In the genomic region with DNA sequence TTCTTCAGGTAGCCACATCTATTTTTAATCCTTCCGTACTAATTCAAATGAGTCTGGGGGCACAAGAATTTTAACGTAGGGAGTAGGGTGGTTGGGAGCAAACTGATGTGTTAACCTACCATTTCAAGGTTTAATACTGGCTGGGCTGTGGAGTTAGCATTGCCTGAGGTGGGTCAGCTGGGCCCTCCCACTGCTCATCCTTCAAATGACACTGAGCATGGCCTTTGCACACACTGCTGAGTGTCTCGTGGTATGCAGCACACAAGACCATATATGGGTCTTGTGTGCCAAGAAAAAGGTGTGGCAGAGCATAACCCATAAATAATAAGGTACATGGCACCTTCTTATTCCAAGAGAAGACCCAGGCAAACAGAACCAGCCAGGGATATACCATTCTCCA, we compare ENCODE assay signal across 35 mouse cellular contexts. TPM values are rescaled to one million over a fixed set of nuclear protein-coding genes. Genes with fewer than 3 reads are reported as not detected.
"Had no signal": no experiment of that assay in that cellular context is flagged by ENCODE, and none has a peak within 500 bp of the region (broad histone marks: within the 10 kb centered on the region; RNA-seq: fewer than 3 reads in every experiment).

No protein-coding gene starts in this region.

- ATAC-seq: hindbrain, embryonic 16.5 days; hindbrain, postnatal 0 days; inflammation-experienced regulatory T-cells, adult 6 months; intestine, embryonic 15.5 days; intestine, embryonic 16.5 days; intestine, postnatal 0 days had no signal

- H3K4me3 ChIP-seq: heart, embryonic 10.5 days; heart, embryonic 12.5 days; heart, embryonic 13.5 days; heart, embryonic 15.5 days; hindbrain, embryonic 10.5 days; hindbrain, embryonic 12.5 days; hindbrain, embryonic 13.5 days; hindbrain, embryonic 15.5 days; intestine, embryonic 15.5 days; layer of hippocampus, adult 2 months; left cerebral cortex, adult 2 months had no signal

- H3K27me3 ChIP-seq: heart, embryonic 12.5 days; heart, embryonic 13.5 days; heart, embryonic 15.5 days; hindbrain, embryonic 12.5 days; hindbrain, embryonic 13.5 days; hindbrain, embryonic 15.5 days; intestine, embryonic 15.5 days had no signal

- H3K36me3 ChIP-seq: heart, embryonic 10.5 days; heart, embryonic 12.5 days; heart, embryonic 13.5 days; heart, embryonic 15.5 days; hindbrain, embryonic 10.5 days; hindbrain, embryonic 12.5 days; hindbrain, embryonic 13.5 days; hindbrain, embryonic 15.5 days; intestine, embryonic 15.5 days had no signal

- H3K4me2 ChIP-seq: heart, embryonic 11.5 days; heart, embryonic 12.5 days; heart, embryonic 13.5 days; heart, embryonic 15.5 days; hindbrain, embryonic 12.5 days; hindbrain, embryonic 13.5 days; hindbrain, embryonic 14.5 days; hindbrain, embryonic 15.5 days; intestine, embryonic 15.5 days had no signal

- H3K27ac ChIP-seq: heart, embryonic 10.5 days; heart, embryonic 13.5 days; heart, embryonic 15.5 days; hindbrain, embryonic 10.5 days; hindbrain, embryonic 12.5 days; hindbrain, embryonic 13.5 days; hindbrain, embryonic 14.5 days; hindbrain, embryonic 15.5 days; hindbrain, postnatal 0 days; intestine, embryonic 15.5 days; kidney, postnatal 0 days; layer of hippocampus, adult 2 months; left cerebral cortex, adult 2 months had no signal

- H3K9ac ChIP-seq: heart, embryonic 12.5 days; heart, embryonic 13.5 days; heart, embryonic 15.5 days; hindbrain, embryonic 12.5 days; hindbrain, embryonic 13.5 days; hindbrain, embryonic 14.5 days; hindbrain, embryonic 15.5 days; intestine, embryonic 15.5 days had no signal

- H3K9me3 ChIP-seq: heart, embryonic 10.5 days; heart, embryonic 12.5 days; heart, embryonic 13.5 days; heart, embryonic 15.5 days; hindbrain, embryonic 10.5 days; hindbrain, embryonic 12.5 days; hindbrain, embryonic 13.5 days; hindbrain, embryonic 15.5 days; intestine, embryonic 15.5 days had no signal

- DNase-seq: heart, postnatal 10 days; heart, postnatal 14 days; heart, postnatal 4 days; kidney, adult 11 months; kidney, adult 18-20 months; kidney, adult 2 months; kidney, adult 8-10 months; kidney, adult 9 months; kidney, postnatal 10 days; kidney, postnatal 14 days; kidney, postnatal 25 days; kidney, postnatal 4 days; layer of hippocampus, adult 9-11 months; layer of hippocampus, postnatal 36 days had no signal

RNA-seq across cellular contexts. Expression of a gene that starts 6.7 kb away (rescaled TPM):
- total RNA-seq: heart, postnatal 4 days; hematopoietic stem cell, adult 5-6 weeks had no signal
- polyA plus RNA-seq: heart, embryonic 11.5 days; inflammation-experienced regulatory T-cells, adult 6 months; intestine, embryonic 14.5 days; intestine, embryonic 16.5 days had no signal
